Mouse (Mus musculus) MEL (cell line): ENCODE measurements around the gene Nup210l. TPM values are rescaled to one million over a fixed set of nuclear protein-coding genes. Genes with fewer than 3 reads are reported as not detected.

ENCODE experiments used
- DNase-seq: peaks from one replicate; pipeline ENCODE4 v3.0.0; 2011; ENCODE audit warnings: low read depth, low spot score
- H3K27ac ChIP-seq: 2 replicates; pipeline ENCODE4 v1.5.1; 2012; ENCODE audit warnings: low read depth, mild to moderate bottlenecking, control low read depth, low read length, moderate library complexity; ENCODE audit not compliant: control insufficient read depth
- H3K27me3 ChIP-seq, 2 experiments: fragments of 150-350 bp in 1 of 2; sonication (generic) in 1 of 2; 2 replicates each; pipeline ENCODE4 v1.6.1; 2012; ENCODE audit warnings: low read length in 2 of 2, mild to moderate bottlenecking in 2 of 2, improper control_type of control experiment in 1 of 2, moderate library complexity in 1 of 2; ENCODE audit not compliant: insufficient read depth in 2 of 2, control insufficient read depth in 1 of 2
- H3K36me3 ChIP-seq, 2 experiments: 2 replicates each; pipeline ENCODE4 v1.6.1; 2012 to 2014; ENCODE audit warnings: low read length in 2 of 2, improper control_type of control experiment in 1 of 2, inconsistent platforms in 1 of 2, mild to moderate bottlenecking in 1 of 2; ENCODE audit not compliant: insufficient read depth in 2 of 2, control insufficient read depth in 1 of 2
- H3K4me1 ChIP-seq, 2 experiments: fragments of 150-350 bp in 1 of 2; sonication (generic) in 1 of 2; 2 replicates each; pipeline ENCODE4 v1.6.1; 2012; ENCODE audit warnings: low read length in 2 of 2, improper control_type of control experiment in 1 of 2, mild to moderate bottlenecking in 1 of 2; ENCODE audit not compliant: insufficient read depth in 2 of 2, control insufficient read depth in 1 of 2
- H3K4me3 ChIP-seq, 2 experiments: fragments of 150-350 bp in 1 of 2; sonication (generic) in 1 of 2; 2 replicates each; pipeline ENCODE4 v1.5.1; 2012; ENCODE audit warnings: low read depth in 2 of 2, low read length in 2 of 2, mild to moderate bottlenecking in 2 of 2, moderate library complexity in 2 of 2, control low read depth in 1 of 2, improper control_type of control experiment in 1 of 2; ENCODE audit not compliant: control insufficient read depth in 1 of 2, insufficient read depth in 1 of 2
- H3K79me2 ChIP-seq: 2 replicates; pipeline ENCODE4 v1.6.1; 2012; ENCODE audit warnings: mild to moderate bottlenecking, low read length, moderate library complexity; ENCODE audit not compliant: control insufficient read depth, poor library complexity, insufficient read depth
- H3K9ac ChIP-seq: 2 replicates; pipeline ENCODE4 v1.6.1; 2012; ENCODE audit warnings: low read depth, mild to moderate bottlenecking, control low read depth, low read length, moderate library complexity; ENCODE audit not compliant: control insufficient read depth, poor library complexity, severe bottlenecking
- H3K9me3 ChIP-seq: fragments of 150-350 bp; sonication (generic); replicated peaks from 2 replicates; pipeline ENCODE4 v1.6.1; 2012; ENCODE audit warnings: mild to moderate bottlenecking, low read length, improper control_type of control experiment, moderate library complexity; ENCODE audit not compliant: insufficient read depth
- BHLHE40 ChIP-seq: IDR thresholded peaks from 2 replicates; pipeline ENCODE4 v1.6.1; 2012; ENCODE audit warnings: low read depth, mild to moderate bottlenecking, inconsistent platforms, low read length, improper control_type of control experiment, borderline replicate concordance
- CHD1 ChIP-seq: IDR thresholded peaks from 2 replicates; pipeline ENCODE4 v1.6.1; 2012; ENCODE audit warnings: low read depth, mild to moderate bottlenecking, inconsistent platforms, low read length, improper control_type of control experiment
- CHD2 ChIP-seq: IDR thresholded peaks from 2 replicates; pipeline ENCODE4 v1.6.1; 2011; ENCODE audit warnings: low read length, improper control_type of control experiment
- CTCF ChIP-seq, 3 experiments: IDR thresholded peaks in 2 of 3; conservative IDR thresholded peaks in 1 of 3; 2 replicates each; pipeline ENCODE4 v1.5.1; 2011 to 2012; ENCODE audit warnings: low read length in 3 of 3, low read depth in 2 of 3, mild to moderate bottlenecking in 2 of 3, improper control_type of control experiment in 1 of 3, inconsistent platforms in 1 of 3, mixed read lengths in 1 of 3, moderate library complexity in 1 of 3; ENCODE audit not compliant: control insufficient read depth in 1 of 3, insufficient read depth in 1 of 3, poor library complexity in 1 of 3, severe bottlenecking in 1 of 3
- E2F4 ChIP-seq: IDR thresholded peaks from 2 replicates; pipeline ENCODE4 v1.6.1; 2011; ENCODE audit warnings: low read depth, low read length, improper control_type of control experiment, borderline replicate concordance
- ELF1 ChIP-seq: IDR thresholded peaks from 2 replicates; pipeline ENCODE4 v1.6.1; 2014; ENCODE audit warnings: low read depth, mild to moderate bottlenecking, inconsistent platforms, low read length, improper control_type of control experiment, moderate library complexity
- EP300 ChIP-seq, 2 experiments: IDR thresholded peaks; 2 replicates each; pipeline ENCODE4 v1.6.1; 2011; ENCODE audit warnings: improper control_type of control experiment in 2 of 2, low read length in 2 of 2, low read depth in 1 of 2, mild to moderate bottlenecking in 1 of 2
- ETS1 ChIP-seq: IDR thresholded peaks from 2 replicates; pipeline ENCODE4 v1.6.1; 2012; ENCODE audit warnings: low read depth, mild to moderate bottlenecking, inconsistent platforms, low read length, improper control_type of control experiment, moderate library complexity
- GABPA ChIP-seq: IDR thresholded peaks from 2 replicates; pipeline ENCODE4 v1.6.1; 2012; ENCODE audit warnings: low read depth, mild to moderate bottlenecking, inconsistent platforms, low read length, improper control_type of control experiment, moderate library complexity
- GATA1 ChIP-seq: IDR thresholded peaks from 2 replicates; pipeline ENCODE4 v1.6.1; 2011; ENCODE audit warnings: low read depth, low read length, improper control_type of control experiment
- HCFC1 ChIP-seq: IDR thresholded peaks from 2 replicates; pipeline ENCODE4 v1.6.1; 2012; ENCODE audit warnings: low read depth, mild to moderate bottlenecking, inconsistent platforms, low read length, improper control_type of control experiment, moderate library complexity
- JUND ChIP-seq: IDR thresholded peaks from 2 replicates; pipeline ENCODE4 v1.6.1; 2011; ENCODE audit warnings: low read depth, mild to moderate bottlenecking, improper control_type of control experiment, low read length
- MAFK ChIP-seq: IDR thresholded peaks from 2 replicates; pipeline ENCODE4 v1.6.1; 2011; ENCODE audit warnings: low read depth, mild to moderate bottlenecking, low read length, improper control_type of control experiment, borderline replicate concordance
- MAX ChIP-seq: IDR thresholded peaks from 2 replicates; pipeline ENCODE4 v1.6.1; 2011; ENCODE audit warnings: low read length, improper control_type of control experiment
- MAZ ChIP-seq: IDR thresholded peaks from 2 replicates; pipeline ENCODE4 v1.6.1; 2012; ENCODE audit warnings: low read depth, mild to moderate bottlenecking, inconsistent platforms, low read length, improper control_type of control experiment
- MEF2A ChIP-seq: IDR thresholded peaks from 2 replicates; pipeline ENCODE4 v1.6.1; 2014; ENCODE audit warnings: low read depth, mild to moderate bottlenecking, inconsistent platforms, low read length, improper control_type of control experiment; ENCODE audit not compliant: poor library complexity, insufficient replicate concordance, severe bottlenecking; ENCODE audit errors: extremely low read depth
- MXI1 ChIP-seq: IDR thresholded peaks from 2 replicates; pipeline ENCODE4 v1.6.1; 2011; ENCODE audit warnings: mild to moderate bottlenecking, low read depth, low read length, improper control_type of control experiment
- MYB ChIP-seq: IDR thresholded peaks from 2 replicates; pipeline ENCODE4 v1.6.1; 2011; ENCODE audit warnings: mild to moderate bottlenecking, low read depth, low read length, improper control_type of control experiment
- MYC ChIP-seq: IDR thresholded peaks from 2 replicates; pipeline ENCODE4 v1.6.1; 2011; ENCODE audit warnings: low read depth, mild to moderate bottlenecking, low read length, improper control_type of control experiment, moderate library complexity
- NELFE ChIP-seq: IDR thresholded peaks from 2 replicates; pipeline ENCODE4 v1.6.1; 2011; ENCODE audit warnings: low read depth, low read length, improper control_type of control experiment
- NRF1 ChIP-seq: IDR thresholded peaks from 2 replicates; pipeline ENCODE4 v1.6.1; 2014; ENCODE audit warnings: low read depth, mild to moderate bottlenecking, inconsistent platforms, low read length, improper control_type of control experiment, moderate library complexity; ENCODE audit not compliant: poor library complexity, insufficient read depth, severe bottlenecking
- POLR2A ChIP-seq, 2 experiments: IDR thresholded peaks; 2 replicates each; pipeline ENCODE4 v1.6.1; 2011 to 2012; ENCODE audit warnings: low read length in 2 of 2, mild to moderate bottlenecking in 2 of 2, control low read depth in 1 of 2, improper control_type of control experiment in 1 of 2, low read depth in 1 of 2, moderate library complexity in 1 of 2; ENCODE audit not compliant: control insufficient read depth in 1 of 2, insufficient read depth in 1 of 2, poor library complexity in 1 of 2
- POLR2AphosphoS2 ChIP-seq: IDR thresholded peaks from 2 replicates; pipeline ENCODE4 v1.6.1; 2011; ENCODE audit warnings: low read length, improper control_type of control experiment
- POLR2AphosphoS5 ChIP-seq: IDR thresholded peaks from 2 replicates; pipeline ENCODE4 v1.6.1; 2012; ENCODE audit warnings: low read depth, borderline replicate concordance, mild to moderate bottlenecking, inconsistent platforms, low read length, moderate library complexity, mixed read lengths
- RCOR1 ChIP-seq: IDR thresholded peaks from 2 replicates; pipeline ENCODE4 v1.6.1; 2012; ENCODE audit warnings: low read depth, mild to moderate bottlenecking, inconsistent platforms, low read length, improper control_type of control experiment
- SIN3A ChIP-seq: IDR thresholded peaks from 2 replicates; pipeline ENCODE4 v1.6.1; 2012; ENCODE audit warnings: low read length, improper control_type of control experiment, inconsistent platforms
- SMC3 ChIP-seq: IDR thresholded peaks from 2 replicates; pipeline ENCODE4 v1.6.1; 2011; ENCODE audit warnings: low read depth, low read length, improper control_type of control experiment
- TAL1 ChIP-seq: IDR thresholded peaks from 2 replicates; pipeline ENCODE4 v1.6.1; 2012; ENCODE audit warnings: mild to moderate bottlenecking, inconsistent platforms, low read length, moderate library complexity, mixed read lengths
- TCF12 ChIP-seq: IDR thresholded peaks from 2 replicates; pipeline ENCODE4 v1.6.1; 2014; ENCODE audit warnings: low read depth, mild to moderate bottlenecking, inconsistent platforms, low read length, improper control_type of control experiment, moderate library complexity
- USF1 ChIP-seq: IDR thresholded peaks from 2 replicates; pipeline ENCODE4 v1.6.1; 2014; ENCODE audit warnings: low read depth, mild to moderate bottlenecking, inconsistent platforms, low read length, improper control_type of control experiment, moderate library complexity
- USF2 ChIP-seq, 2 experiments: IDR thresholded peaks; 2 replicates each; pipeline ENCODE4 v1.6.1; 2011 to 2012; ENCODE audit warnings: improper control_type of control experiment in 2 of 2, low read length in 2 of 2, borderline replicate concordance in 1 of 2, inconsistent platforms in 1 of 2, low read depth in 1 of 2, mild to moderate bottlenecking in 1 of 2; ENCODE audit not compliant: insufficient read depth in 1 of 2
- ZC3H11A ChIP-seq: IDR thresholded peaks from 2 replicates; pipeline ENCODE4 v1.6.1; 2012; ENCODE audit warnings: low read depth, mild to moderate bottlenecking, inconsistent platforms, low read length, improper control_type of control experiment
- ZKSCAN1 ChIP-seq: IDR thresholded peaks from 2 replicates; pipeline ENCODE4 v1.6.1; 2012; ENCODE audit warnings: low read depth, mild to moderate bottlenecking, inconsistent platforms, low read length, improper control_type of control experiment, moderate library complexity
- ZMIZ1 ChIP-seq: IDR thresholded peaks from 2 replicates; pipeline ENCODE4 v1.6.1; 2012; ENCODE audit warnings: low read depth, mild to moderate bottlenecking, inconsistent platforms, low read length, improper control_type of control experiment, moderate library complexity
- ZNF384 ChIP-seq: IDR thresholded peaks from 2 replicates; pipeline ENCODE4 v1.6.1; 2012; ENCODE audit warnings: low read depth, mild to moderate bottlenecking, inconsistent platforms, low read length, improper control_type of control experiment
- polyA plus RNA-seq, 2 experiments: library from polyadenylated mRNA; stranded (reverse) in 1 of 2; unstranded in 1 of 2; fragments of >175 nt in 1 of 2; fragments of >200 nt in 1 of 2; gene quantifications; 2 replicates each; pipeline versions ENCODE4 v1.2.1 to v1.2.4; 2012; ENCODE audit warnings: low replicate concordance in 2 of 2, low read depth in 1 of 2; ENCODE audit not compliant: insufficient read length in 2 of 2, insufficient read depth in 1 of 2, missing spikeins in 1 of 2
- total RNA-seq: library from RNA; depleted of rRNA; stranded (reverse); fragments of 300-350 nt; gene quantifications from 2 replicates; pipeline ENCODE4 v1.2.3, GENCODE M21; 2012

The Nup210l gene
- total and polyA plus RNA-seq, 3 experiments, result 0.54 to 0.65 TPM; not detected in 1

GRCm38 (mm10) chr3:90079763-90080497 lies 24.0 kb upstream of the Nup210l start:
- Histone ChIP-seq H3K27me3 (no peaks in the 10 kb centered on the region), H3K9me3 (no peaks in the 10 kb centered on the region), H3K4me3 (peak overlapping the region; percentile 67 to 71), H3K27ac (peak overlapping the region; percentile 92), H3K36me3 (peaks cover 0 to 38% of the 10 kb centered on the region in 2 experiments; a peak in 2 of 4 replicates), H3K9ac (peak overlapping the region; percentile 78), H3K79me2 (peaks cover 46% of the 10 kb centered on the region), H3K4me1 (peaks cover 21 to 41% of the 10 kb centered on the region in 2 experiments)
- peak; percentile 93 for DNase-seq
- TF ChIP-seq POLR2AphosphoS2 (peak; percentile 65; the same call in 1 of the 2 replicates), CHD1 (0 out of 2 replicates have a peak, but pooled peaks have one; percentile 13), ZC3H11A (no peak), ZMIZ1 (peak; percentile 65; the same call in 1 of the 2 replicates), E2F4 (peak; percentile 60; the same call in 1 of the 2 replicates), MAX (peak; percentile 54; the same call in 1 of the 2 replicates), ZKSCAN1 (no peak), GABPA (no peak), NRF1 (no peak), MYB (0 out of 2 replicates have a peak, but pooled peaks have one; percentile 21), NELFE (peak; percentile 91), MEF2A (no peak), ELF1 (peak; percentile 63), USF2 (IDR thresholded peaks at IDR 0.05; ENCODE audit: borderline replicate concordance in 1 of 2, insufficient read depth in 1 of 2, low read depth in 1 of 2, low read length in 2 of 2) (no peak), CHD2 (no peak), BHLHE40 (peak; percentile 49; the same call in 1 of the 2 replicates), GATA1 (no peak), TCF12 (no peak), MAZ (peak; percentile 98), JUND (no peak), POLR2AphosphoS5 (no peak), SMC3 (no peak), POLR2A (IDR thresholded peaks at IDR 0.05; ENCODE audit: control insufficient read depth in 1 of 2, insufficient read depth in 1 of 2, low read depth in 1 of 2, low read length in 2 of 2, poor library complexity in 1 of 2) (peak; percentile 32 to 88; a peak in 3 of 4 replicates), EP300 (IDR thresholded peaks at IDR 0.05; ENCODE audit: low read depth in 1 of 2, low read length in 2 of 2) (peak; percentile 51 to 54; a peak in 2 of 4 replicates), TAL1 (no peak), MAFK (no peak), ETS1 (peak; percentile 61), SIN3A (peak; percentile 56), MYC (peak; percentile 44; the same call in 1 of the 2 replicates), ZNF384 (no peak), USF1 (no peak), CTCF (IDR thresholded peaks at IDR 0.05 in 2 of 3, conservative IDR thresholded peaks at IDR 0.05 in 1 of 3; ENCODE audit: control insufficient read depth in 1 of 3, insufficient read depth in 1 of 3, low read depth in 2 of 3, low read length in 3 of 3, poor library complexity in 1 of 3, severe bottlenecking in 1 of 3) (no peak), HCFC1 (peak; percentile 24), RCOR1 (0 out of 2 replicates have a peak, but pooled peaks have one; percentile 50), MXI1 (0 out of 2 replicates have a peak, but pooled peaks have one; percentile 9)
